Mouse (Mus musculus) bone marrow, adult 2 months (tissue): ENCODE data around the gene Adck1.

Source experiments
- CTCF ChIP-seq: fragments of 200-500 bp; IDR thresholded peaks from 2 replicates; pipeline ENCODE4 v1.5.1; 2011; ENCODE audit warnings: low read length, control low read depth; ENCODE audit not compliant: control insufficient read depth, insufficient read depth
- POLR2A ChIP-seq: fragments of 200-500 bp; IDR thresholded peaks from 2 replicates; pipeline ENCODE4 v1.6.1; 2011; ENCODE audit warnings: low read depth, mild to moderate bottlenecking, control low read depth, low read length, borderline replicate concordance; ENCODE audit not compliant: control insufficient read depth

DNA sequence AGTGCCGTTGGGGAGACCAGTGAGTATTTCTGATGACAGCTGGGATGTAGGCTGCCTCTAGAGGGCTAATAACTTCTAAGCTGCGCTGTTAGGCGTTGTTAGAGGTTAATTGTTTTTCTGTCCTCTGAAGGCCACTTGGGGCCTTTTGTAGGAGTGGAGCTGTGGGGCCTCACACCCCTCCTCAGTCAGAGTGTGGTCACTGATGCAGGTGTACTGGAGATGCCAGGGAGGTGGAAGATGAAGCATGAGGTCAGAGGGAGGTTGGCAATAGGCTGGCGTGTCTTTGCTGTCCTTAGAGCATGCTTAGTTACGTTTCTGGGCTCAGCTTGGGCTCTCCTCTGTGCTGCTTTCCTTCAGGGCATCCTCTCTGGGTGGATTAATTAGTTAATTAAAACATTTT is 11.7 kb downstream of the Adck1 start:
- no peak for TF ChIP-seq POLR2A
- TF ChIP-seq CTCF: no peak
